Mouse (Mus musculus): ENCODE data around the gene Wdfy1. TPM values are rescaled to one million over a fixed set of nuclear protein-coding genes. Genes with fewer than 3 reads are reported as not detected.

Wdfy1 gene
- total and polyA plus RNA-seq, 2 experiments from 2014 or later: 98.1 to 111 TPM

DNA sequence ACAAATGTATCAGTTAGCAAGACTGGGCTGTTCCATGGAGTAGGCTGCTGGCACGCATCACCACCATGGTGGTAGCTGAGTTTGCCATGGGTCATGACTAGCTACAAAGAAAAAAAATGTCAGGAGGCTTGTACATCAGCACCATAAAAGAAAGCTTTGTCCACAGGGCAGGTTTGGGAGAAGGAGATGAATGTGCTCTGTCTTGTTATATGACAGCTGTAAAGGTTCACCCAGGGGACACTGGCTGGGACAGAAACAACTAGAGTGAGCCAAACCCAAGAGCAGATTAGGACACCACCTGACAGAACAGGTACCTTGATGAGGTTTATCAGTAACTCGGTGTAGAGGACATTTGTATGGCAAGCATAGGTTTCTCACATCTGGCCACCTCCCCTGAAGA is 71.3 kb downstream of the Wdfy1 start:
- Histone ChIP-seq H3K4me2 (ENCODE audit: low read depth, low read length, poor library complexity, severe bottlenecking) (no peak overlapping the region), H3K4me3 (ENCODE audit: low read depth, low read length) (no peak overlapping the region), H3K9me3 (ENCODE audit: low read length) (no peaks in the 10 kb centered on the region), H3K27ac (ENCODE audit: low read depth, low read length) (no peak overlapping the region), H3K9ac (replicated peaks; ENCODE audit: low read length, poor library complexity, severe bottlenecking) (no peak overlapping the region), H3K36me3 (ENCODE audit: insufficient read depth, low read length) (peaks cover 35% of the 10 kb centered on the region), H3K4me1 (ENCODE audit: insufficient read depth, low read length) (no peaks in the 10 kb centered on the region), H3K27me3 (ENCODE audit: insufficient read depth, low read length) (no peaks in the 10 kb centered on the region)
- DNase-seq (ENCODE audit: low spot score) (no peak), ATAC-seq (ENCODE audit: low FRiP score) (no peak)
- whole genome bisulfite sequencing: 97% methylated on average over 2 of the region's 2 CpGs
- no peak for TF ChIP-seq CTCF (IDR thresholded peaks at IDR 0.05)

DNA sequence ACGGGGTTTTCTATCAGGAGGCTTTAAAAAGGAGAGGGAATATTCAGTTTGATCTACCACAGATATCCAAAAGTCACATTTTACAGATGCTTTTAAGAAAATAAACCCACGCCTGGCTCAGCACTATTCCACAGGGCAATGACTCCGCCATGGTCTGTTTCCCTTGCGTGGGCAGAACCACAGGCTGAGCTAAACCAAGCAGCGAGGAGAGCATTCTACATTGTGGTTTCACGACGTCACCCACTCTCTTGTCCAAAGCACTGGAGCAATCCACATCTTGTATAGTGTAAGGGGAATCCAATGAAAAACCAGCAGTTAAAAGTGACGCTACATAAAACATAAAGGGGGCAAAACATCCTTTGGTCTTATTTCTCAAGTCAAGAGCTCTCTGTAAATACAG is 72.4 kb downstream of the Wdfy1 start:
- no peak overlapping the region for H3K27ac ChIP-seq (ENCODE audit: low read depth, low read length)

DNA sequence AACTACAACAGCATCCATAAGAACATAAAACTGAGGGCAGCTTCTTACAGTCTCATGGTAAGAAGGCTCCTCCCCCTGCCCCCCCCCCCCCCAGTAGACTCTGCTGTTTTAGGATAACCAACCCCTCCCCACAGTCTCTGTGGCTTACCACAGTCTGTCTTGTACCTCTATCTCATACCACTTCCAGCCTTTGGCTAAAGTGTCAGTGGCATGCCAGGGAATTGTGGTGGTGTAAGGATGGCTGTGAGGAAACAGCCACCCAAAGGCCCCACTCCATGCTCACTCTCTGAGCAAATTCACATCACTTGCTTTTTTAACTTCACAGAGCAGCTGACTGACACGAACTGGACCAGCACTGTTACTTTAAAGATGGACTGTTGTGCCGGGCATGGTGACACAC is 77.4 kb downstream of the Wdfy1 start:
- H3K9ac ChIP-seq (replicated peaks; ENCODE audit: low read length, poor library complexity, severe bottlenecking): no peak overlapping the region
- no peak overlapping the region for H3K4me3 ChIP-seq (ENCODE audit: low read depth, low read length)
- TF ChIP-seq CTCF (IDR thresholded peaks at IDR 0.05): no peak
- ATAC-seq (ENCODE audit: low FRiP score) (no peak), DNase-seq (ENCODE audit: low spot score) (no peak)
- no peaks in the 10 kb centered on the region for H3K4me1 ChIP-seq (ENCODE audit: insufficient read depth, low read length)
- 92% methylated on average over 2 of the region's 2 CpGs for WGBS
- H3K27me3 ChIP-seq (ENCODE audit: insufficient read depth, low read length): no peaks in the 10 kb centered on the region
- peaks cover 5% of the 10 kb centered on the region; the same call in 1 of the 2 replicates for H3K36me3 ChIP-seq (ENCODE audit: insufficient read depth, low read length)
- H3K9me3 ChIP-seq (ENCODE audit: low read length): no peaks in the 10 kb centered on the region
- H3K27ac ChIP-seq (ENCODE audit: low read depth, low read length): no peak overlapping the region
- H3K4me2 ChIP-seq (ENCODE audit: low read depth, low read length, poor library complexity, severe bottlenecking): no peak overlapping the region

More for the DNA sequence above, 72.4 kb downstream of the Wdfy1 start:
- TF ChIP-seq CTCF (IDR thresholded peaks at IDR 0.05): no peak
- DNase-seq (ENCODE audit: low spot score) (no peak), ATAC-seq (ENCODE audit: low FRiP score) (no peak)
- H3K27me3 ChIP-seq (ENCODE audit: insufficient read depth, low read length): no peaks in the 10 kb centered on the region
- H3K4me3 ChIP-seq (ENCODE audit: low read depth, low read length): no peak overlapping the region
- H3K9ac ChIP-seq (replicated peaks; ENCODE audit: low read length, poor library complexity, severe bottlenecking): no peak overlapping the region
- H3K9me3 ChIP-seq (ENCODE audit: low read length): no peaks in the 10 kb centered on the region
- H3K4me2 ChIP-seq (ENCODE audit: low read depth, low read length, poor library complexity, severe bottlenecking): no peak overlapping the region
- H3K4me1 ChIP-seq (ENCODE audit: insufficient read depth, low read length): no peaks in the 10 kb centered on the region
- H3K36me3 ChIP-seq (ENCODE audit: insufficient read depth, low read length): peaks cover 28% of the 10 kb centered on the region
- WGBS: 88% methylated on average over 8 of the region's 8 CpGs

DNA sequence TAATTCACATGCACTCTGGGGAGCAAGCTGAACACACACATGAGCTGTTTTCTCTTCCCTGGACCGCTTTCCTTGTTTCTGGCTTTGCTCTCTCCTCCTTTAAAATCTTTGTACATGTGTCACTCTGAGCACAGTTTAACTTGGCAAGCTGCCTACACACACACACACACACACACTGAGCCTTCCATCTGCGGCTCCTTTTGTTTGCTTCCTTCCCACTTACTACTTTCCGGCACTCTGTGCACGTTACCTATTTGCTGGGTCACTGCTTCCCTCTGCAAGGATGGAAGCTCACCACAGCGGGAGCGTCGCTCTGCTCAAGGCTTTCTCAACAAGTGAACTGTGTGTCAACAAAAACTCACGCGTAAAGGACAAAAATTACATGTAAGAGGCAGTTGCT is 78.6 kb downstream of the Wdfy1 start:
- H3K9ac ChIP-seq (replicated peaks; ENCODE audit: low read length, poor library complexity, severe bottlenecking): no peak overlapping the region
- H3K36me3 ChIP-seq (ENCODE audit: insufficient read depth, low read length): 0 out of 2 replicates have a peak, but pooled peaks cover 5% of the 10 kb centered on the region
- no peak for TF ChIP-seq CTCF (IDR thresholded peaks at IDR 0.05)
- 33% methylated on average over 9 of the region's 9 CpGs for whole genome bisulfite sequencing
- no peaks in the 10 kb centered on the region for H3K4me1 ChIP-seq (ENCODE audit: insufficient read depth, low read length)
- H3K4me3 ChIP-seq (ENCODE audit: low read depth, low read length): no peak overlapping the region
- H3K4me2 ChIP-seq (ENCODE audit: low read depth, low read length, poor library complexity, severe bottlenecking): no peak overlapping the region
- H3K27ac ChIP-seq (ENCODE audit: low read depth, low read length): no peak overlapping the region
- DNase-seq (ENCODE audit: low spot score) (peak; percentile 85), ATAC-seq (ENCODE audit: low FRiP score) (peak; percentile 69)
- H3K9me3 ChIP-seq (ENCODE audit: low read length): no peaks in the 10 kb centered on the region
- H3K27me3 ChIP-seq (ENCODE audit: insufficient read depth, low read length): no peaks in the 10 kb centered on the region

DNA sequence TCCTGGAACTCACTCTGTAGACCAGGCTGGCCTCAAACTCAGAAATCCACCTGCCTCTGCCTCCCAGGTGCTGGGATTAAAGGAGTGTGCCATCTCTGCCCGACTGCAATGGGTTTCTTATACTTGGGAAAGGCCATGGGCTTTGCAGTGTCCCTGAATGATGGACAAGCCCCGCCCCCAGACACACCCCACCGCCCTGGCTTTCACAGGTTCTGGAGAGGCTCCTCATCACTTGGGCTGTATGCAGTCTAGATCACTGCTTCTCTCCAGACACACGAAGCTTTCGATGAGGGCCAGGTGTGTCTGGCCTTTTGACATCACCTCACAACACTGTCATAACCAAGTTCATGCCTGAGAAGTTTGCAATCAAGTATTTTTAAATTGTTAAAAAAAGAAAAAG is 79.0 kb downstream of the Wdfy1 start:
- H3K27ac ChIP-seq (ENCODE audit: low read depth, low read length): no peak overlapping the region
- no peak for ATAC-seq (ENCODE audit: low FRiP score)
- no peak overlapping the region for H3K4me2 ChIP-seq (ENCODE audit: low read depth, low read length, poor library complexity, severe bottlenecking)
- DNase-seq (ENCODE audit: low spot score): no peak
- H3K27me3 ChIP-seq (ENCODE audit: insufficient read depth, low read length): no peaks in the 10 kb centered on the region
- no peaks in the 10 kb centered on the region for H3K9me3 ChIP-seq (ENCODE audit: low read length)
- WGBS: 58% methylated on average over 5 of the region's 5 CpGs
- no peak overlapping the region for H3K4me3 ChIP-seq (ENCODE audit: low read depth, low read length)
- no peak overlapping the region for H3K9ac ChIP-seq (replicated peaks; ENCODE audit: low read length, poor library complexity, severe bottlenecking)
- no peak for TF ChIP-seq CTCF (IDR thresholded peaks at IDR 0.05)
- 0 out of 2 replicates have a peak, but pooled peaks cover 5% of the 10 kb centered on the region for H3K36me3 ChIP-seq (ENCODE audit: insufficient read depth, low read length)
- H3K4me1 ChIP-seq (ENCODE audit: insufficient read depth, low read length): no peaks in the 10 kb centered on the region

DNA sequence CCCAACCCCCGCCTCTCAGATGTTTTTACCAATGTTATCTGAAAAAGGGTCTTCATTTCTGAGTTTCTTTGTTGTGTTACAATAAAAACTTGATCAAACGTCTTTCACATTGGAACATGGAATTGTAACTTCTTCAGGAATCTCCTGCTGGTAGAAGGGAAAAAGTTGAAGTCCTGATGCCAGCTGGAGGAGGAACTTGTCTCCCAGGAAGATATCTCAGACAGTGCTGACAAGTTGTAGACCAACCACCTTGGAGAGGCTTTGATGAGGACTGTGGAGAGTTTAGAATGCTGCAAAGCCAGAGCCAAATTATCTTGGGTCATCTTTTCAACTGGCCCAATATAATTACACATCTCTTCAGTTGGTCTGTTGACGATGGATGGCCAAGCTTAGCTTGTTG is 83.5 kb downstream of the Wdfy1 start:
- 84% methylated on average over 3 of the region's 3 CpGs for WGBS
- H3K27me3 ChIP-seq (ENCODE audit: insufficient read depth, low read length): no peaks in the 10 kb centered on the region
- DNase-seq (ENCODE audit: low spot score): no peak
- no peak for TF ChIP-seq CTCF (IDR thresholded peaks at IDR 0.05)
- no peaks in the 10 kb centered on the region for H3K9me3 ChIP-seq (ENCODE audit: low read length)
- no peaks in the 10 kb centered on the region for H3K4me1 ChIP-seq (ENCODE audit: insufficient read depth, low read length)
- no peak overlapping the region for H3K4me3 ChIP-seq (ENCODE audit: low read depth, low read length)
- H3K4me2 ChIP-seq (ENCODE audit: low read depth, low read length, poor library complexity, severe bottlenecking): no peak overlapping the region
- H3K36me3 ChIP-seq (ENCODE audit: insufficient read depth, low read length): no peaks in the 10 kb centered on the region
- H3K27ac ChIP-seq (ENCODE audit: low read depth, low read length): no peak overlapping the region
- ATAC-seq (ENCODE audit: low FRiP score): no peak
- H3K9ac ChIP-seq (replicated peaks; ENCODE audit: low read length, poor library complexity, severe bottlenecking): no peak overlapping the region
